Mouse (Mus musculus) frontal cortex, postnatal 36 days (tissue): ENCODE measurements around the gene Pick1.

Experiments
- DNase-seq, 2 experiments: peaks; one replicate each; pipeline ENCODE4 v3.0.0; 2022; ENCODE audit warnings: low spot score in 2 of 2

Gene Pick1

DNA sequence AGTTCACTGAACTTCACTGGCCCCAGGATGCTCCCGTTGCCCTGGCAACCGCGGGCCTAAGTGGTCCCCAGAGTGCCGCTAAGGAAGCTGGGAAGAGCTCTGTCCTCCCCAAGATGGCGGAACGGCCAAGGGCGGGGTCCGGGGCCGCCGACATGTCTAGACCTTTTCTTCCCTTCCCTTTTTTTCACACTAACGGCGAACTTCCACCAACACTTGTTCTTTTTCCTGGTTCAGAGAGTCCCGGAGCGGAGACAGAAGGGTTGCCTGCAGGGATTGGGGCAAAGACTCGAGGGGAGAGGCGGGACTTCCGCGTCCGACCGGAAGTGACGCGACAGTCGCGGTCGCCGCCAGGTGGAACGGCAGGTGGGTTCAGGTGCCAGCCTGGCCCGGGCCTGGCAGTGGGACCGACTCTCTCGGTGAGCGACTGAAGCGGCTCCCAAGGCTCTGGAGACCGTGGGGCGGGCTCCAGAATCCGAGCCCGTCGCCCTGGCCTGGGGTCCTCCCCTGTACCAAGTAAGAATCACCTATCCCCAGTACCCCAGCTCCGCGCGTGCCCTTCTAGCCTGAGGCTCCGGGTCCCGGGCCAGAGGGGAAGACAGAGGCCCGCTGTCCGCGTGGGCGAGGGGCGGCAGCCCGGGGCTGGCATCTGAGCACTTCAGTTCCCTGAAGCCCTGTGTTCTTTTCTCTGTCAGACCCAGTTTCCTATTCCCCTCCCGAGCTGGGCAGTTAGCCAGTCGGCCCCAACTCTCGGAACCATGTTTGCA lies at the start of gene Pick1, which contains the start of gene Gm49486:
TSS of gene Pick1 (plus strand) at position 116 of the 764 bp plus-strand sequence.
TSS of gene Gm49486 (plus strand) at position 334 of the 764 bp plus-strand sequence.
- DNase-seq, result peak; percentile 89

- no peak for DNase-seq
Observed at GRCm38 (mm10) chr15:79185213-79185612, 43.8 kb upstream of the Pick1 start.

DNA sequence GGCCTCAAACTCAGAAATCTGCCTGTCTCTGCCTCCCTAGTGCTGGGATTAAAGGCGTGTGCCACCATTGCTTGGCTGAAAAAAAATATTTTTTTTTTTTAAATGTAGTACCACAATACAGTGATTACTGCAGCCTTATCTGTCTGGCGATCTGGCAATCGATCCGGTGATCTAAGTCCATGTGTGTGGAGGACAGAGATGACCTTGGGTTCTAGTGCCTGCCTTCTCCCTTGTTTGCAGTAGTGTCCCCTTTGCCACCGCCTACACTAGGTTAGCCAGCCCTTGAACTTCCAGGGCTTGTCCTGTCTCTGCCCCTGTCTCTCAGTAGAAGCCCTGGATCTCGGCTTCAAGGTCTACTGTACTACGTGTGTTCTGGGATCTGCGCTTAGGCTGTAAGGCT lies 41.2 kb upstream of the Pick1 start:
- DNase-seq, result no peak

DNA sequence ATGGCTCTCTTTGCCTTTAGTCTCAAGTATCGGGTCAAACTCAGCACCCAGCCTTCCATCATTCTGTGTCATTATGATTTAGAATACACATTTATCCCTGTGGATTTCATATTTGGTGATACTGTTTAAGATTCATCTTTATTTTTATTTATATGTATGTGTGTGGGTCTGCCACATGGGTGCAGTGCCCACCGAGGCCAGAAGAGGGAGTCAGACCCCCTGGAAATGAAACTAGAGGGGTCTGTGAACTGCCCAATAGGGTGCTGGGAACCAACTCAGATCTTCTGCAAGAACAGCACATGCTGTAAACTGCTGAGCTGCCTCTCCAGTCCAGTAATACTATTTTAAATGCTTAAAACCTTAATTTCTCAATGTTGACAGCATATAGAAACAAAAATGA lies 37.5 kb upstream of the Pick1 start:
- DNase-seq, result no peak

DNA sequence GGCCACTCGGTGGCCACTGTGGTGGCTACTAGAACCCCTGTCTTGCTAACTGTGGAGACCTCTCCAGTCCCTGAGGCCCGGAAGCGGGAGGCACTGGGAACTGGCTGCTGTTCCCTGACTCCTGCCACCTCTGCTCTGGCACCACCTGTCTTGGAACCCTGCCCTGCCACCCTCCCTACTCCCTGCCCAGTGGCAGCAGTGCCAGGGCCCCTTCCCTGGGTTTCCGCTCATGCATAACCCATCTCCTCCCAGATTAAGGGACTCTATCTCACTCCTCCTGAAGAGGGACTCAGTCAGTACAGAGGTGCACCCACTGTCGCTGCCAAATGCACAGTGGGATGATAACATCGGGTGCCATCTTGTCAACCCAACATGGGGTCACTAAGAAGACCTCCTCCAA lies 36.5 kb upstream of the Pick1 start:
- DNase-seq, result no peak

DNA sequence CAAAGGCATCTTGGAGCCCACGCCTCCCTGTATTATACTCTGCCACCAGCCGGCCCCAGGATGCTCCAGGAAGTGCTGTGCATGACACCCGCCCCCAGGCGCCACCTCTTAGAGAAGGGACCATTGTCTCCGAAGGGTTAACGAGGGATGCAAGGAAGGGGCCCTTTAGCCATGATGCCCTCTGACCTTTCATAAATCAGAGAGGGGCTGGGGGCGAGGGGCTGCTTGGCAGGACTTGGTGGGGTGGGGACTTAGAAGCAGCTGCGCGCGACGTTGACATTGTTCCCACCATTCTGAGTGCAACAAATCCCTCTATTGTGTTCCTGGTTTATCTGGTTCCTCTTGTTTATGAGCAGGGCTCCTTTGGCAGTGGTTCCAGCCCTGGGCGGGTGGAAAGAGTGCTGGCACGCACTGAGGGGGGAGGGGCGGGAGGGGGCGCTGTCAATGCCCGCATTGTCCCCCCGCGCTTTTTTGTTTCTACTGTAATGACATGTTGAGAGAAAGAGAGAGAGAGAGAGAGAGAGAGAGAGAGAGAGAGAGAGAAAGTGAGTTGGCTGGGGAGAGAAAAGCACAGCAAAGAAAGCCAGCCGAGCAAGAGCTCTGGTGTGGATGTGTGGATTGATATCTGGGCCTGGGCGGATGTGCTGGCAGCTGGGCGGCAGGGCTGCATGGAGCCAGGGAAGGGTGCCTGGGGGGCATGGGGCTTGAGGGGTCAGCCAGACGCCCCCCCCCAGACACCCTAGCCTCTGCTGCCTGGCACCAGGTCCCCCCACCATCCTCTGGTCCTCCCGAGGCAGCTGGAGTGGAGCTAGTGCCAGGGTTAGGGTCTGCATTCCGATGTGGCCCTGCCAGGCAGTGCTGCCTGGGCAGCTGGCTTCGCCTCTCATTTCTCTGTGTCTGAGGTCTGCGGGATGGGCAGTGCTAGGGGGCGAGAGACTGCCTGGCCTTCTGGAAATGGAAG lies 35.8 kb upstream of the Pick1 start:
- peak; percentile 19 to 21 for DNase-seq

- DNase-seq, result no peak
Observed at GRCm38 (mm10) chr15:79194048-79194447, 34.9 kb upstream of the Pick1 start.

- no peak for DNase-seq
Observed at GRCm38 (mm10) chr15:79194946-79195345, 34.0 kb upstream of the Pick1 start.

DNA sequence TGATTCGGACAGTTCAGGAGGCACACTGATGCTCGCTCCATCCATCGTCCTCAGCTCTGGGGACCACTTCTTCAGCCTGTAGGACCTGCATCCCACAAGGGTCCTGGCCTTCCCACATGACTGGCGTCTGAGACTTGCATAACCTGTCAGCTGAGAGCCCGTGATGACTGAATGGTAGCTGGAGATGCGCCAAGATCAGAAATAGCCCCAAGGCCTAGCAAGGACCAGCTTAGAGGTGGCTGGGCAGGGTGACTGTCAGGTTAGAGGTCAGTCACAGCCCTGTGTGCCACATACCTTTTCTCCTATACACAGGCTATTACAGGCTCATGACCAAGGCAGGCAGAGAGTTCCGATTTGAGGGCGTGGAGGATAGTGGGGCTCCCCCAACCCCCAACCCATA lies 33.5 kb upstream of the Pick1 start:
- no peak for DNase-seq

GRCm38 (mm10) chr15:79199390-79199976 lies 29.5 kb upstream of the Pick1 start:
- DNase-seq, result no peak

GRCm38 (mm10) chr15:79201491-79202150 lies 27.4 kb upstream of the Pick1 start:
- peak in 1 of 2 experiments; percentile 23 for DNase-seq

- DNase-seq, result no peak
Observed at GRCm38 (mm10) chr15:79202575-79202974, 26.4 kb upstream of the Pick1 start.

DNA sequence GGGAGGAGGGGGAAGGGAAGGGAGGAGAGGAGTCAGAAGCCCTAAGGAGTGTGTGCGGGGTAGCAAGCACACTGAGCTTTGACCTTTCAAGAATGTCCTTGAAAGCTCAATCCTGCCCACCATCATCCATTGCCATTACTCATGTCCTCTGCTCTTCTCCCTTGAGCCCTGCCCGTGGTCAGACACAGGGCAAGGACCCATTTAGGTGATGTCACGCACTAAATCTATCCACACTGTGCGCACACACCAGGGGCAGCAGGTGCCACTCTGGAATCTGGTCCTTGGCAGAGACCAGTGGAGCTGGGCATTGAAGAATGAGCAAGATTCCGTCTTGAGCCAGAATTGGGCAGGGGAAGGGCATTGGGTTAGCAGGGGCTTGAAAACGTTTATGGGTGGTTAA lies 20.8 kb upstream of the Pick1 start:
- DNase-seq, result no peak

- DNase-seq, result no peak
Observed at GRCm38 (mm10) chr15:79208758-79209439, 20.1 kb upstream of the Pick1 start.

GRCm38 (mm10) chr15:79210357-79210756 lies 18.6 kb upstream of the Pick1 start:
- DNase-seq, result no peak

GRCm38 (mm10) chr15:79212750-79213446 lies 16.1 kb upstream of the Pick1 start:
- DNase-seq, result no peak

- no peak for DNase-seq
Observed at GRCm38 (mm10) chr15:79213591-79213990, 15.4 kb upstream of the Pick1 start.

DNA sequence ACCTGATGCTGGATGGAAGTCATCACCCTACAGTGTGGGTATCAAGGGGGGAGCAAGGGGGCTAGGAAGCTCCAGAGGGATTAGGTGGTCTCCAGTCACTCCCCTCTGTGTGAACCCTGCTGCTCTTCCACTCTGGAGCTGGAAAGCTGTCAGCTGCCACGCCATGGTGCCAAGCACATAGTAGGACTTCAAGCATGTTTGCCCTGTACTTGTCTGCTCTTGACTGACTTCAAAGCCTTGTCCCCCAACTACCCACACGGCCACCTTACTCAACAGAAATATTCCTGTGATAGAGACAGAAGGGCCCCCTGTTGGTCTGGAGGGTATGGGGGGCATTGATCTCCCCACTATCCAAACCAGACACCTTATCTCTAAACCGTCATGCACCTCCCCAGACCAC lies 12.8 kb upstream of the Pick1 start:
- no peak for DNase-seq

GRCm38 (mm10) chr15:79219572-79219971 lies 9.4 kb upstream of the Pick1 start:
- DNase-seq, result no peak

DNA sequence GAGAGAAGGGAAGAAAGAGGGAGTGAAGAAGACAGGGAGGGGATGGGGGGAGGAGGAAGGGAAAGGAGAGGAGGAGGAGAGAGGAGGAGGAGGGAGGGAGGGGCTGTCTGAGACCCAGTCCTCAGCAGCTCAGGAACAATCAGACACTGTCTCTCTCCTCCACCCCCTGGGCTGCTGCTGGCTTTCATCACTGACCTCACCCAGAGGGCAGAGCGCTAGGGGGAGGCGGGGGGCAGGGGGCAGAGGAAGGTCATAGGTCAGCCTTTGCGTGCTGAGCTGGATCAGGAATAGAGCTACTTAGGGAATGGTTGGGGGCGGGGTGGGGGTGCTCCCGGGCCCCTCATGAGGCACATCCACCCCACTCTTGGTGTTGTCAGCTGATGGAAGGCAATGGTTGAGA lies 5.3 kb upstream of the Pick1 start:
- no peak for DNase-seq

DNA sequence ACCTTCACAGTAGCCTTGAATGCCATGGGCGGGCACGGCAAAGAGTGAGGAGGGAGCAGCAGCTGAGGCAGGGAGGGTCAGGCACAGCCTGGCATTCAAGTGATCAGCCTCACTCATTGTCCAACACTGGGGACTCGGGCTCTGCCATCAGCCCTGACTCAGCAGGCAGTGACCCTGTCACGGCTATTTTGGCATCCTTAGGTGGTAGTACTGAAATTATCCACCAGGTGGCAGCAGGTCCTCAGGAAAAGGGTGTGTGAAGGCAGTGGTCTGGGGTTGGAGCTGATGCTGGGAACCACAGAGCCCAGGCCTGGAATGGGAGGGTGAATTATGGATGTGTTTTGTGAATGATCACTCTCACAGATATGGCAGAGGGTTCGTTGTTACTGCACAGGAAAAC lies 4.3 kb upstream of the Pick1 start:
- DNase-seq, result peak; percentile 86 to 91
